Mouse (Mus musculus): ENCODE measurements around the gene Arel1. TPM values are rescaled to one million over a fixed set of nuclear protein-coding genes. Genes with fewer than 3 reads are reported as not detected.
A peak's percentile ranks its signal among the peaks of the same experiment; 100 is the strongest.

The Arel1 gene
- polyA plus RNA-seq, 1 experiment from 2014 or later: 10.1 TPM

- Histone ChIP-seq H3K9ac (peak overlapping the region; percentile 65), H3K27ac (replicated peaks) (no peak overlapping the region)
These were observed 94.8 kb downstream of the Arel1 start for GRCm38 (mm10) chr12:84875761-84876480.

GRCm38 (mm10) chr12:84873434-84873833, 97.3 kb downstream of the Arel1 start:
- H3K27ac ChIP-seq (replicated peaks): no peak overlapping the region
- peaks cover 83% of the 10 kb centered on the region for H3K27me3 ChIP-seq (replicated peaks)
- no peak overlapping the region for H3K4me3 ChIP-seq
- 1% methylated on average over 3 of the region's 3 CpGs for WGBS
- H3K4me2 ChIP-seq: no peak overlapping the region
- no peak overlapping the region for H3K9ac ChIP-seq
- ATAC-seq (ENCODE audit: extremely low read depth, insufficient number of reproducible peaks, low FRiP score, low TSS enrichment): no peak
- no peaks in the 10 kb centered on the region for H3K9me3 ChIP-seq
- peaks cover 19% of the 10 kb centered on the region for H3K4me1 ChIP-seq
- H3K36me3 ChIP-seq: no peaks in the 10 kb centered on the region

More at GRCm38 (mm10) chr12:84875761-84876480, 94.8 kb downstream of the Arel1 start:
- no peak for ATAC-seq (ENCODE audit: extremely low read depth, insufficient number of reproducible peaks, low FRiP score, low TSS enrichment)
- WGBS: under 1% methylated on average over 59 of the region's 59 CpGs
- H3K4me1 ChIP-seq: peaks cover 19% of the 10 kb centered on the region
- no peaks in the 10 kb centered on the region for H3K9me3 ChIP-seq
- H3K27me3 ChIP-seq (replicated peaks): peaks cover 83% of the 10 kb centered on the region
- H3K4me3 ChIP-seq: peak overlapping the region; percentile 56
- no peaks in the 10 kb centered on the region for H3K36me3 ChIP-seq
- H3K4me2 ChIP-seq: peak overlapping the region; percentile 81

- Histone ChIP-seq H3K9me3 (no peaks in the 10 kb centered on the region), H3K27me3 (replicated peaks) (peaks cover 80% of the 10 kb centered on the region)
- WGBS: 54% methylated on average over 2 of the region's 2 CpGs
These were observed 98.4 kb downstream of the Arel1 start for GRCm38 (mm10) chr12:84872310-84872709.

More at GRCm38 (mm10) chr12:84872310-84872709, 98.4 kb downstream of the Arel1 start:
- Histone ChIP-seq H3K4me2 (no peak overlapping the region), H3K4me3 (no peak overlapping the region), H3K9ac (no peak overlapping the region), H3K36me3 (no peaks in the 10 kb centered on the region), H3K4me1 (peaks cover 19% of the 10 kb centered on the region), H3K27ac (replicated peaks) (no peak overlapping the region)
- ATAC-seq (ENCODE audit: extremely low read depth, insufficient number of reproducible peaks, low FRiP score, low TSS enrichment): no peak

Other genes with a start within 250 kb of the Arel1 start
- 55.8 and 60.1 TPM in 2 replicates for gene Npc2, start 197.7 kb downstream of the Arel1 start, polyA plus RNA-seq (2015; fragmentation: Nextera tagmentation; extraction: Ambion mirVana)
- 133 and 148 TPM in 2 replicates for gene Isca2, start 197.6 kb downstream of the Arel1 start, polyA plus RNA-seq (2015; fragmentation: Nextera tagmentation; extraction: Ambion mirVana)
- gene Ltbp2, start 94.4 kb downstream of the Arel1 start, polyA plus RNA-seq (2015; fragmentation: Nextera tagmentation; extraction: Ambion mirVana): 1.8 TPM in 2 replicates
- 82.5 and 91.4 TPM in 2 replicates for gene Fcf1, start within 50 bp of the Arel1 start, polyA plus RNA-seq (2015; fragmentation: Nextera tagmentation; extraction: Ambion mirVana)
- 17.1 and 18.3 TPM in 2 replicates for gene Ylpm1, start 25.4 kb upstream of the Arel1 start, polyA plus RNA-seq (2015; fragmentation: Nextera tagmentation; extraction: Ambion mirVana)
- gene Prox2, start 139.9 kb upstream of the Arel1 start, polyA plus RNA-seq (2015; fragmentation: Nextera tagmentation; extraction: Ambion mirVana): 1.9 and 2.8 TPM in 2 replicates
- 176 and 193 TPM in 2 replicates for gene Dlst, start 139.9 kb upstream of the Arel1 start, polyA plus RNA-seq (2015; fragmentation: Nextera tagmentation; extraction: Ambion mirVana)
- 1.2 and 1.3 TPM in 2 replicates for gene Rps6kl1, start 180.4 kb upstream of the Arel1 start, polyA plus RNA-seq (2015; fragmentation: Nextera tagmentation; extraction: Ambion mirVana)
- gene Pgf, start 206.9 kb upstream of the Arel1 start, polyA plus RNA-seq (2015; fragmentation: Nextera tagmentation; extraction: Ambion mirVana): 8.4 and 9.1 TPM in 2 replicates
- gene Eif2b2, start 248.6 kb upstream of the Arel1 start, polyA plus RNA-seq (2015; fragmentation: Nextera tagmentation; extraction: Ambion mirVana): 54.8 and 55.9 TPM in 2 replicates

Measured in heart, embryonic 13.5 days (tissue).